Mouse (Mus musculus) activated CD4-positive, CD25-positive, alpha-beta regulatory T cell, adult 4 months (primary cell): ENCODE data around the gene Lix1l. TPM values are rescaled to one million over a fixed set of nuclear protein-coding genes. Genes with fewer than 3 reads are reported as not detected.

Experiments
- polyA plus RNA-seq, 2 experiments: library from polyadenylated mRNA; unstranded; fragments of 100-300 nt; shearing (Covaris generic); gene quantifications; one replicate each; pipeline ENCODE4 v1.2.1; 2017

The Lix1l gene
- polyA plus RNA-seq, 2 experiments from 2014 or later, result 0.09 to 0.14 TPM

Other genes starting within 250 kb of the Lix1l start
- gene BC107364, start 148.8 kb upstream of the Lix1l start, polyA plus RNA-seq, result under 1 TPM in 1 of 2 experiments, not detected in 1; 0.32 TPM
- gene Hfe2, start 76.0 kb upstream of the Lix1l start, polyA plus RNA-seq, result not detected
- gene Txnip, start 43.2 kb upstream of the Lix1l start, polyA plus RNA-seq, result 100 to 1,000 TPM; 276 to 326 TPM
- gene Gm16253, start 24.2 kb upstream of the Lix1l start, polyA plus RNA-seq, result not detected
- 10 to 100 TPM; 25.1 to 35.6 TPM for gene Polr3gl, start 7.0 kb upstream of the Lix1l start, polyA plus RNA-seq
- not detected for gene Ankrd34a, start 4.5 kb upstream of the Lix1l start, polyA plus RNA-seq
- 100 to 1,000 TPM in 1 of 2 experiments, 10 to 100 TPM in 1; 98.9 to 135 TPM for gene Rbm8a, start 28.8 kb downstream of the Lix1l start, polyA plus RNA-seq
- 10 to 100 TPM; 43.5 to 45.8 TPM for gene Pex11b, start 34.2 kb downstream of the Lix1l start, polyA plus RNA-seq
- gene Gm42957, start 34.3 kb downstream of the Lix1l start, polyA plus RNA-seq, result under 1 TPM in 1 of 2 experiments, not detected in 1; 0.09 TPM
- gene Itga10, start 44.4 kb downstream of the Lix1l start, polyA plus RNA-seq, result under 1 TPM in 1 of 2 experiments, not detected in 1; 0.12 TPM
- under 1 TPM in 1 of 2 experiments, not detected in 1; 0.13 TPM for gene Ankrd35, start 69.0 kb downstream of the Lix1l start, polyA plus RNA-seq
- gene Pias3, start 95.2 kb downstream of the Lix1l start, polyA plus RNA-seq, result 10 to 100 TPM; 30.8 to 41.5 TPM
- gene Nudt17, start 107.4 kb downstream of the Lix1l start, polyA plus RNA-seq, result 1 to 10 TPM; 1.1 to 1.4 TPM
- 10 to 100 TPM; 67.6 to 69.6 TPM for gene Polr3c, start 126.5 kb downstream of the Lix1l start, polyA plus RNA-seq
- 10 to 100 TPM; 62.2 to 68.7 TPM for gene Rnf115, start 126.5 kb downstream of the Lix1l start, polyA plus RNA-seq
- under 1 TPM in 1 of 2 experiments, not detected in 1; 0.89 TPM for gene Pdzk1, start 228.1 kb downstream of the Lix1l start, polyA plus RNA-seq
- 10 to 100 TPM; 26.1 to 55.0 TPM for gene Cd160, start 228.2 kb downstream of the Lix1l start, polyA plus RNA-seq